Mouse (Mus musculus): ENCODE data around the gene Slc35b2. TPM values are rescaled to one million over a fixed set of nuclear protein-coding genes. Genes with fewer than 3 reads are reported as not detected.

Gene Slc35b2
- polyA plus RNA-seq, 1 experiment from 2014 or later: 90.5 TPM

DNA sequence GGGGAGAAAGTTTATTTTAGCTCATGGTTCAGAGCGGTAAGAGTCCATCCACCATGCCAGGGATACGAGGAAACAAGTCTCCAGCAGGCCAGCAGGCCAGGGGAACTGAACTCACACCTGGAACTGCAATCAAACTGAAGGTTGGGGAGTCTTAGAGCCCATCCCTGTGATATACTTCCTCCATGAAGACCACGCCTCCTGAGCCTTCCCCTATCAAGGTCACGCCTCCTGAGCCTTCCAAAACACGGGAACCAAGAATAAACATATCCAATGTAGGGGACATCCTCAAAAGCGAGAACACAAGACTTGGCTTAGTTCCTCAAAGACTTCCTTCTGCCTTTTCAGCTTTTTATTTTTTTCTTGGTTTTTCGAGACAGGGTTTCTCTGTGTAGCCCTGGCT, 49.2 kb downstream of the Slc35b2 start:
- Histone ChIP-seq H3K9me3 (ENCODE audit: control insufficient read depth, low read length) (no peaks in the 10 kb centered on the region), H3K4me1 (ENCODE audit: control insufficient read depth, insufficient read depth, low read length) (no peaks in the 10 kb centered on the region), H3K4me2 (ENCODE audit: low read depth, severe bottlenecking) (no peak overlapping the region), H3K9ac (ENCODE audit: low read length) (no peak overlapping the region), H3K4me3 (ENCODE audit: low read depth, low read length) (no peak overlapping the region), H3K27ac (replicated peaks; ENCODE audit: low read depth, low read length) (no peak overlapping the region), H3K36me3 (ENCODE audit: control insufficient read depth, insufficient read depth, low read length) (no peaks in the 10 kb centered on the region), H3K27me3 (ENCODE audit: control insufficient read depth, insufficient read depth, low read length) (no peaks in the 10 kb centered on the region)
- 86% methylated on average over 7 of the region's 7 CpGs for WGBS
- DNase-seq (ENCODE audit: low spot score) (no peak), ATAC-seq (ENCODE audit: insufficient number of reproducible peaks, low FRiP score, low TSS enrichment, low read depth) (no peak)

DNA sequence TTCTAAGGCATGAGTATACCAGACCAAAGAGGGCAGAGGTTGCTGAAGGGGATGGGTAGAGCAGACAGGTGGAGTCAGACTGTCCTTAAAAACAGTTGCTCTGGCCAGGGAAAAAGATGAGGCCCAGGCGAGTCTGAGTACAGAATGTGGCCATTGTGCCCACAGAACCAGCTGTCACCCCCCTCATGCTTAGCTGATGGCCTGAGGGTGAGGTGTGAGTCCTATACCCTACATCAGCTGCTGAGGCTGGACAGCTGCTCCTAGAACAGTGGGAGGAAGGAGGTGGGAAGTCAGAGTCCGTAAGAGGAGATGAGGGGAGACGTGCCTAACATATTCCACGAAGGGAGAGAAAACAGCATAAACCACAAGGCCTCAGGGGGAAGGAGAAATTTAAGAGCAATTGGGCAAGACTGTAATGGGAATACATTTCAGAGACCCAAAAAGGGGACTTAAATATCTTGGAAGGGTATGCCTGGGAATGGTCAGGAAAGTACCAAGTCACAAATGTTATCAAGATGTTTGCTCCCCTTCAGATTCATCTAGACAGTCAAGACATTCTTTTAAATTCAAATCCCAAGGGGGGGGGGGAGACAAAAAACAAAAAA, 52.5 kb downstream of the Slc35b2 start:
- WGBS: 65% methylated on average over 4 of the region's 4 CpGs
- no peak for ATAC-seq (ENCODE audit: insufficient number of reproducible peaks, low FRiP score, low TSS enrichment, low read depth)

DNA sequence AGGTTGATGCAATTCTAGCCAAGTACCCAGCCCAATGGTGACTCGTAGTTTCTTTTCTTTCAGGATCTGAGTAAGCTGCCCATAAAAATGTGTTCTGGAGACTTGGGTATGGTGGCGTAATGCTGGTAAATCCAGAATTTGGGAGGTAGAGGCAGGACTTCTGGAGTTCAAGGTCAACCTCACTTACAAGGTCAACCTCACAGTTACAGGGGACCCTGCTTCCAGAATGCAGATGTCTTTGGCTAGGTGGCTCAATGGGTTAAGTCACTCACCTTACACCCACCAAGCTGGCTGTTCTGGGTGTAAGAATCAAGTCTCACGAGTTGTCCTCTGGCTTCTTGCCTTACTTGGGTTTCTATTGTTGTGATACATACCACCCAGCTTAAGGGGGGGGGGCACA, 53.0 kb downstream of the Slc35b2 start:
- Histone ChIP-seq H3K36me3 (ENCODE audit: control insufficient read depth, insufficient read depth, low read length) (no peaks in the 10 kb centered on the region), H3K27me3 (ENCODE audit: control insufficient read depth, insufficient read depth, low read length) (no peaks in the 10 kb centered on the region), H3K9me3 (ENCODE audit: control insufficient read depth, low read length) (no peaks in the 10 kb centered on the region), H3K4me2 (ENCODE audit: low read depth, severe bottlenecking) (no peak overlapping the region), H3K27ac (replicated peaks; ENCODE audit: low read depth, low read length) (no peak overlapping the region), H3K4me3 (ENCODE audit: low read depth, low read length) (no peak overlapping the region), H3K9ac (ENCODE audit: low read length) (no peak overlapping the region), H3K4me1 (ENCODE audit: control insufficient read depth, insufficient read depth, low read length) (peaks cover 6% of the 10 kb centered on the region)
- DNase-seq (ENCODE audit: low spot score) (no peak), ATAC-seq (ENCODE audit: insufficient number of reproducible peaks, low FRiP score, low TSS enrichment, low read depth) (no peak)
- 77% methylated on average over 3 of the region's 3 CpGs for WGBS

More for the DNA sequence above, 52.5 kb downstream of the Slc35b2 start:
- no peak for DNase-seq (ENCODE audit: low spot score)
- no peaks in the 10 kb centered on the region for H3K9me3 ChIP-seq (ENCODE audit: control insufficient read depth, low read length)
- H3K4me2 ChIP-seq (ENCODE audit: low read depth, severe bottlenecking): no peak overlapping the region
- H3K9ac ChIP-seq (ENCODE audit: low read length): no peak overlapping the region
- H3K4me1 ChIP-seq (ENCODE audit: control insufficient read depth, insufficient read depth, low read length): peaks cover 6% of the 10 kb centered on the region
- no peaks in the 10 kb centered on the region for H3K27me3 ChIP-seq (ENCODE audit: control insufficient read depth, insufficient read depth, low read length)
- H3K27ac ChIP-seq (replicated peaks; ENCODE audit: low read depth, low read length): no peak overlapping the region
- no peak overlapping the region for H3K4me3 ChIP-seq (ENCODE audit: low read depth, low read length)
- H3K36me3 ChIP-seq (ENCODE audit: control insufficient read depth, insufficient read depth, low read length): no peaks in the 10 kb centered on the region

Other genes with a start within 250 kb of the Slc35b2 start
- 88.4 and 95.1 TPM in 2 replicates for gene Cdc5l, start 130.1 kb upstream of the Slc35b2 start, polyA plus RNA-seq (2014; fragmentation: Nextera tagmentation; extraction: Ambion mirVana)
- 0.44 and 0.77 TPM in 2 replicates for gene Spats1, start 88.5 kb upstream of the Slc35b2 start, polyA plus RNA-seq (2014; fragmentation: Nextera tagmentation; extraction: Ambion mirVana)
- 18.4 and 21.0 TPM in 2 replicates for gene Aars2, start 57.0 kb upstream of the Slc35b2 start, polyA plus RNA-seq (2014; fragmentation: Nextera tagmentation; extraction: Ambion mirVana)
- 0.87 and 1.3 TPM in 2 replicates for gene Tcte1, start 40.4 kb upstream of the Slc35b2 start, polyA plus RNA-seq (2014; fragmentation: Nextera tagmentation; extraction: Ambion mirVana)
- 5.2 and 5.7 TPM in 2 replicates for gene Tmem151b, start 14.2 kb upstream of the Slc35b2 start, polyA plus RNA-seq (2014; fragmentation: Nextera tagmentation; extraction: Ambion mirVana)
- gene Nfkbie, start 8.2 kb upstream of the Slc35b2 start, polyA plus RNA-seq (2014; fragmentation: Nextera tagmentation; extraction: Ambion mirVana): 5.6 and 6.2 TPM in 2 replicates
- 1,903 and 1,914 TPM in 2 replicates for gene Hsp90ab1, start 9.4 kb downstream of the Slc35b2 start, polyA plus RNA-seq (2014; fragmentation: Nextera tagmentation; extraction: Ambion mirVana)
- 38.9 and 41.4 TPM in 2 replicates for gene Slc29a1, start 35.7 kb downstream of the Slc35b2 start, polyA plus RNA-seq (2014; fragmentation: Nextera tagmentation; extraction: Ambion mirVana)
- 4.8 and 7.0 TPM in 2 replicates for gene Mymx, start 38.2 kb downstream of the Slc35b2 start, polyA plus RNA-seq (2014; fragmentation: Nextera tagmentation; extraction: Ambion mirVana)
- gene Capn11, start 95.5 kb downstream of the Slc35b2 start, polyA plus RNA-seq (2014; fragmentation: Nextera tagmentation; extraction: Ambion mirVana): 0.26 and 0.81 TPM in 2 replicates
- gene Mrpl14, start 122.4 kb downstream of the Slc35b2 start, polyA plus RNA-seq (2014; fragmentation: Nextera tagmentation; extraction: Ambion mirVana): 146 and 154 TPM in 2 replicates
- 23.3 and 23.6 TPM in 2 replicates for gene Tmem63b, start 123.0 kb downstream of the Slc35b2 start, polyA plus RNA-seq (2014; fragmentation: Nextera tagmentation; extraction: Ambion mirVana)
- not detected in 2 replicates for gene 1600014C23Rik, start 170.0 kb downstream of the Slc35b2 start, polyA plus RNA-seq (2014; fragmentation: Nextera tagmentation; extraction: Ambion mirVana)